Mouse (Mus musculus) heart, postnatal 0 days (tissue): ENCODE data around the gene Cyth3. TPM values are rescaled to one million over a fixed set of nuclear protein-coding genes. Genes with fewer than 3 reads are reported as not detected.

Experiments
- ATAC-seq: fragments of 200-750 bp; cut with Nextera tagmentation; 2 replicates; pipeline ENCODE4 v1.8.0; 2017; ENCODE audit warnings: low read depth, moderate number of reproducible peaks, moderate library complexity; ENCODE audit not compliant: insufficient read depth
- DNase-seq: peaks from one replicate; pipeline ENCODE4 v3.0.0-alpha.2; 2016; ENCODE audit warnings: low spot score
- H3K27ac ChIP-seq: fragments of 300-500 bp; sonication (generic); 2 replicates; pipeline ENCODE4 v1.5.1; 2014; ENCODE audit warnings: low read depth, mild to moderate bottlenecking
- H3K27me3 ChIP-seq: fragments of 300-500 bp; sonication (generic); 2 replicates; pipeline ENCODE4 v1.6.1; 2014; ENCODE audit warnings: low read length, mixed read lengths; ENCODE audit not compliant: control insufficient read depth, insufficient read depth
- H3K36me3 ChIP-seq: fragments of 300-500 bp; sonication (generic); replicated peaks from 2 replicates; pipeline ENCODE4 v1.6.1; 2014; ENCODE audit warnings: low read length, mixed read lengths; ENCODE audit not compliant: control insufficient read depth, insufficient read depth
- H3K4me1 ChIP-seq: fragments of 300-500 bp; sonication (generic); 2 replicates; pipeline ENCODE4 v1.6.1; 2014; ENCODE audit warnings: antibody characterized with exemption; ENCODE audit not compliant: control insufficient read depth, insufficient read depth
- H3K4me2 ChIP-seq: fragments of 300-500 bp; sonication (generic); 2 replicates; pipeline ENCODE4 v1.6.1; 2014; ENCODE audit warnings: low read depth, mild to moderate bottlenecking, low read length, moderate library complexity
- H3K4me3 ChIP-seq: fragments of 300-500 bp; sonication (generic); 2 replicates; pipeline ENCODE4 v1.5.1; 2014; ENCODE audit warnings: low read depth, low read length
- H3K9ac ChIP-seq: fragments of 300-500 bp; sonication (generic); replicated peaks from 2 replicates; pipeline ENCODE4 v1.6.1; 2014; ENCODE audit warnings: low read depth, low read length, mixed read lengths
- H3K9me3 ChIP-seq: fragments of 300-500 bp; sonication (generic); replicated peaks from 2 replicates; pipeline ENCODE4 v1.6.1; 2016; ENCODE audit warnings: low read length; ENCODE audit not compliant: control insufficient read depth
- CTCF ChIP-seq: IDR thresholded peaks from 2 replicates; pipeline ENCODE4 v1.5.1; 2016; ENCODE audit warnings: antibody characterized with exemption, control low read depth, low read depth
- EP300 ChIP-seq: IDR thresholded peaks from 2 replicates; pipeline ENCODE4 v1.6.1; 2016; ENCODE audit warnings: antibody characterized with exemption, low read depth
- WGBS: fragments of 180-500 bp; shearing (Covaris S2); extraction: QIAGEN DNeasy Blood & Tissue Kit; methylation state at CpG from one replicate; pipeline ENCODE4 v1.1.7; 2014; 5-methylcytosine and 5-hydroxymethylcytosine counted together
- polyA plus RNA-seq: library from polyadenylated mRNA; unstranded; fragments of >200 nt; fragmentation: Nextera tagmentation; extraction: Ambion mirVana; gene quantifications from 2 replicates; pipeline ENCODE4 v1.2.1, GENCODE M21; 2015
- total RNA-seq: library from RNA; depleted of rRNA; stranded (reverse); fragments of >200 nt; gene quantifications from 2 replicates; pipeline ENCODE4 v1.2.3, GENCODE M21; 2014; ENCODE audit warnings: low replicate concordance

The Cyth3 gene
- total and polyA plus RNA-seq, 2 experiments from 2014 or later = 45.2 to 84.1 TPM

GRCm38 (mm10) chr5:143581874-143582273 lies 40.4 kb upstream of the Cyth3 start:
- no peak for ATAC-seq
- H3K9me3 ChIP-seq = no peaks in the 10 kb centered on the region
- TF ChIP-seq EP300 (no peak), CTCF (no peak)

GRCm38 (mm10) chr5:143583081-143583480 lies 39.2 kb upstream of the Cyth3 start:
- H3K27ac ChIP-seq = no peak overlapping the region
- H3K36me3 ChIP-seq = no peaks in the 10 kb centered on the region
- H3K9ac ChIP-seq = no peak overlapping the region
- no peaks in the 10 kb centered on the region for H3K9me3 ChIP-seq
- DNase-seq (no peak), ATAC-seq (no peak)
- no peak overlapping the region for H3K4me3 ChIP-seq
- 93% methylated on average over 10 of the region's 10 CpGs for WGBS
- no peak for TF ChIP-seq CTCF
- TF ChIP-seq EP300 = no peak
- H3K4me2 ChIP-seq = no peak overlapping the region
- H3K4me1 ChIP-seq = no peaks in the 10 kb centered on the region
- no peaks in the 10 kb centered on the region for H3K27me3 ChIP-seq

More at GRCm38 (mm10) chr5:143581874-143582273, 40.4 kb upstream of the Cyth3 start:
- H3K4me3 ChIP-seq = no peak overlapping the region
- 46% methylated on average over 8 of the region's 8 CpGs for WGBS
- no peak overlapping the region for H3K27ac ChIP-seq
- H3K4me2 ChIP-seq = no peak overlapping the region
- DNase-seq = peak; percentile 31
- no peaks in the 10 kb centered on the region for H3K27me3 ChIP-seq
- no peaks in the 10 kb centered on the region for H3K36me3 ChIP-seq
- H3K9ac ChIP-seq = no peak overlapping the region
- no peaks in the 10 kb centered on the region for H3K4me1 ChIP-seq

GRCm38 (mm10) chr5:143584982-143585381 lies 37.3 kb upstream of the Cyth3 start:
- Histone ChIP-seq H3K27ac (no peak overlapping the region), H3K9ac (no peak overlapping the region), H3K9me3 (no peaks in the 10 kb centered on the region), H3K36me3 (no peaks in the 10 kb centered on the region), H3K4me3 (no peak overlapping the region), H3K27me3 (no peaks in the 10 kb centered on the region), H3K4me2 (no peak overlapping the region), H3K4me1 (no peaks in the 10 kb centered on the region)
- TF ChIP-seq CTCF = no peak
- no peak for TF ChIP-seq EP300
- ATAC-seq (no peak; the same call in 1 of the 2 replicates), DNase-seq (no peak)
- WGBS = 45% methylated on average over 5 of the region's 5 CpGs

GRCm38 (mm10) chr5:143586386-143586785 lies 35.9 kb upstream of the Cyth3 start:
- DNase-seq (no peak), ATAC-seq (no peak)
- Histone ChIP-seq H3K36me3 (no peaks in the 10 kb centered on the region), H3K4me1 (no peaks in the 10 kb centered on the region), H3K9ac (no peak overlapping the region), H3K27ac (no peak overlapping the region), H3K9me3 (no peaks in the 10 kb centered on the region), H3K27me3 (no peaks in the 10 kb centered on the region), H3K4me2 (no peak overlapping the region), H3K4me3 (no peak overlapping the region)
- 79% methylated on average over 8 of the region's 8 CpGs for WGBS
- TF ChIP-seq EP300 = no peak
- no peak for TF ChIP-seq CTCF

- WGBS = 15% methylated on average over 17 of the region's 17 CpGs
- ATAC-seq (no peak), DNase-seq (no peak)
- TF ChIP-seq CTCF (no peak), EP300 (no peak)
- no peaks in the 10 kb centered on the region for H3K9me3 ChIP-seq
- H3K9ac ChIP-seq = no peak overlapping the region
- no peak overlapping the region for H3K4me2 ChIP-seq
- H3K27ac ChIP-seq = no peak overlapping the region
- no peaks in the 10 kb centered on the region for H3K36me3 ChIP-seq
- H3K4me3 ChIP-seq = no peak overlapping the region
- H3K4me1 ChIP-seq = peaks cover 8% of the 10 kb centered on the region
- H3K27me3 ChIP-seq = no peaks in the 10 kb centered on the region
Measured at GRCm38 (mm10) chr5:143589108-143589507, 33.1 kb upstream of the Cyth3 start.

GRCm38 (mm10) chr5:143592926-143593325 lies 29.3 kb upstream of the Cyth3 start:
- DNase-seq (peak; percentile 77), ATAC-seq (peak; percentile 91)
- WGBS = 22% methylated on average over 5 of the region's 5 CpGs
- no peak overlapping the region for H3K4me2 ChIP-seq
- no peaks in the 10 kb centered on the region for H3K27me3 ChIP-seq
- H3K27ac ChIP-seq = peak overlapping the region; percentile 88
- peaks cover 17% of the 10 kb centered on the region for H3K4me1 ChIP-seq
- TF ChIP-seq CTCF = no peak; the same call in 1 of the 2 replicates
- no peak for TF ChIP-seq EP300
- H3K36me3 ChIP-seq = no peaks in the 10 kb centered on the region
- 0 out of 2 replicates have a peak, but pooled peaks cover 5% of the 10 kb centered on the region for H3K9me3 ChIP-seq
- no peak overlapping the region for H3K9ac ChIP-seq
- H3K4me3 ChIP-seq = no peak overlapping the region
